16 mouse cellular contexts compared by ENCODE assay signal in the genomic region with DNA sequence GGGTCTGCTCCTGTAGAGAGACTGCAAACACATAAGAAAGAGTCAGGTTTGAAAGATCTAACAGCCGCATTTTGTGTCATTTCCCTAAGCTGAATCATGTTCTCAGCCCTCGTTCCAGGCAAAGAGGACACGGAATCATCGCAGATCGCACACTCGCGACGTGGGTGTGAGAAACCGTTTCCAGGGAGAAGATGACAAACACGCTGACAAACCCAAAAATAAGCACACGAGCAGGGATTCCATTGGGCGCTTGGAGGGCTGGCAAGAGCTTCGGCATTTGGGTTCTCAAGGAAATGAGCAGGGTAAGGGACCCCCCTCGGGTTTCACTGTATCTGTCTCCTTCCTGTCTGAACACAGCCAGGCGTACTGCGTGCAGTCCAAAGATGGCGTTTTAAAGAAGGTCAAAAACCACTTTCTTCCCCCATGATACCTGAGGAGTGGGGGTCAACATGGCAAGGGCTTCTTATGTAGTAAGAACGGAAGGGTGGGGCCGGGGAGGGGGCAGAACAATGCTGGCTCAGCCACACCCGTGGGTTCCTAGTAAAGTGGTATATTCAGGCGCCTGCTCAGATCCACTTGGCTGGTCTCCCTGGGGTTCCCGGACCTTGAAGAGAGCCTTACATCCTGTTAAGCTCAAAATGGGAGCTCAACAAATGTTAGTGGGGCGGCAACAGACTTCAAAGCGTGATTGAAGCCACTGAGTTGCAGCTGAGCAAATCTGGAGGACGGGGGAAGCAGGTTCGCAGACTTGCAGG. TPM values are rescaled to one million over a fixed set of nuclear protein-coding genes. Genes with fewer than 3 reads are reported as not detected.
A peak's percentile ranks its signal among the peaks of the same experiment; 100 is the strongest.
DNase-seq lines count a peak whose midpoint lies in the region; ATAC-seq and TF ChIP-seq lines count a peak whose summit lies in the region.
"Had no signal": no experiment of that assay in that cellular context is flagged by ENCODE, and none has a peak within 500 bp of the region (broad histone marks: within the 10 kb centered on the region; RNA-seq: fewer than 3 reads in every experiment).

No protein-coding gene starts in this region.

- H3K4me3 ChIP-seq in olfactory bulb, adult 2 months (ENCODE audit: insufficient read depth, low read depth, low read length), result no peak overlapping the region
- H3K4me3 ChIP-seq in gastrocnemius, adult 2 months, result no peak overlapping the region
- no peak overlapping the region for H3K4me3 ChIP-seq in neural tube, embryonic 15.5 days (replicated peaks)
- H3K4me3 ChIP-seq in hindbrain, embryonic 13.5 days, result no peak overlapping the region
- H3K4me3 ChIP-seq in forebrain, embryonic 13.5 days, result no peak overlapping the region
- H3K4me3 ChIP-seq: liver, embryonic 13.5 days had no signal

- no peak for TF ChIP-seq POLR2A in olfactory bulb, adult 2 months (IDR thresholded peaks at IDR 0.05; ENCODE audit: insufficient read depth, low read depth, low read length)

- peak; percentile 45 for DNase-seq in ES-CJ7 (ENCODE audit: low read depth, low spot score)
- DNase-seq in frontal cortex, postnatal 14 days (ENCODE audit: low spot score in 2 of 2), result peak; percentile 60 to 76
- DNase-seq in layer of hippocampus, postnatal 14 days (ENCODE audit: low spot score in 2 of 2), result peak; percentile 32 to 72
- DNase-seq in gastrocnemius, adult 2 months, result no peak
- DNase-seq: adrenal gland, postnatal 36 days; heart, adult 11 months; kidney, adult 2 months; liver, embryonic 13.5 days had no signal

- H3K9ac ChIP-seq in neural tube, embryonic 15.5 days (replicated peaks), result no peak overlapping the region
- no peak overlapping the region for H3K9ac ChIP-seq in hindbrain, embryonic 13.5 days
- no peak overlapping the region for H3K9ac ChIP-seq in forebrain, embryonic 13.5 days
- H3K9ac ChIP-seq: liver, embryonic 13.5 days had no signal

- H3K27ac ChIP-seq in olfactory bulb, adult 2 months (ENCODE audit: insufficient read depth, low read depth, low read length), result peak overlapping the region; percentile 50; the same call in 1 of the 2 replicates
- H3K27ac ChIP-seq in gastrocnemius, adult 2 months, result no peak overlapping the region
- H3K27ac ChIP-seq in neural tube, embryonic 15.5 days (replicated peaks), result no peak overlapping the region
- no peak overlapping the region for H3K27ac ChIP-seq in hindbrain, embryonic 13.5 days
- no peak overlapping the region for H3K27ac ChIP-seq in forebrain, embryonic 13.5 days
- H3K27ac ChIP-seq: hindbrain, postnatal 0 days; liver, embryonic 13.5 days had no signal

- ATAC-seq in neural tube, embryonic 15.5 days (ENCODE audit: low FRiP score), result no peak
- no peak for ATAC-seq in hindbrain, embryonic 13.5 days (ENCODE audit: low FRiP score)
- no peak for ATAC-seq in forebrain, embryonic 13.5 days
- ATAC-seq: forebrain, embryonic 16.5 days; hindbrain, postnatal 0 days; lung, postnatal 0 days had no signal

- no peaks in the 10 kb centered on the region for H3K27me3 ChIP-seq in neural tube, embryonic 15.5 days (replicated peaks)
- no peaks in the 10 kb centered on the region for H3K27me3 ChIP-seq in hindbrain, embryonic 13.5 days
- H3K27me3 ChIP-seq in forebrain, embryonic 13.5 days, result no peaks in the 10 kb centered on the region
- H3K27me3 ChIP-seq: liver, embryonic 13.5 days had no signal

- H3K36me3 ChIP-seq in neural tube, embryonic 15.5 days, result peaks cover 7% of the 10 kb centered on the region
- H3K36me3 ChIP-seq in hindbrain, embryonic 13.5 days, result peaks cover 24% of the 10 kb centered on the region
- 0 out of 2 replicates have a peak, but pooled peaks cover 3% of the 10 kb centered on the region for H3K36me3 ChIP-seq in forebrain, embryonic 13.5 days (ENCODE audit: poor library complexity, severe bottlenecking)
- H3K36me3 ChIP-seq: liver, embryonic 13.5 days had no signal

- H3K4me2 ChIP-seq in neural tube, embryonic 15.5 days, result no peak overlapping the region
- no peak overlapping the region for H3K4me2 ChIP-seq in hindbrain, embryonic 13.5 days
- no peak overlapping the region for H3K4me2 ChIP-seq in forebrain, embryonic 13.5 days
- H3K4me2 ChIP-seq: liver, embryonic 13.5 days; midbrain, embryonic 11.5 days had no signal

- intact Hi-C loops in gastrocnemius, adult 2 months (cut with DNase I), result no loop called here

- WGBS in olfactory bulb, adult 2 months, result 78% methylated on average over 26 of the region's 26 CpGs
- WGBS in neural tube, embryonic 15.5 days, result 95% methylated on average over 26 of the region's 26 CpGs
- WGBS in hindbrain, embryonic 13.5 days, result 94% methylated on average over 26 of the region's 26 CpGs
- WGBS in forebrain, embryonic 13.5 days, result 96% methylated on average over 26 of the region's 26 CpGs

- H3K9me3 ChIP-seq in neural tube, embryonic 15.5 days (replicated peaks), result 0 out of 2 replicates have a peak, but pooled peaks cover 4% of the 10 kb centered on the region
- H3K9me3 ChIP-seq in hindbrain, embryonic 13.5 days, result peaks cover 8% of the 10 kb centered on the region; the same call in 1 of the 2 replicates
- no peaks in the 10 kb centered on the region for H3K9me3 ChIP-seq in forebrain, embryonic 13.5 days (replicated peaks)
- H3K9me3 ChIP-seq: liver, embryonic 13.5 days had no signal

- H3K4me1 ChIP-seq in olfactory bulb, adult 2 months (ENCODE audit: control insufficient read depth, insufficient read depth, low read length), result peaks cover 8% of the 10 kb centered on the region
- H3K4me1 ChIP-seq in neural tube, embryonic 15.5 days, result no peaks in the 10 kb centered on the region
- H3K4me1 ChIP-seq in hindbrain, embryonic 13.5 days (replicated peaks), result no peaks in the 10 kb centered on the region
- no peaks in the 10 kb centered on the region for H3K4me1 ChIP-seq in forebrain, embryonic 13.5 days
- H3K4me1 ChIP-seq: liver, embryonic 13.5 days had no signal

- TF ChIP-seq CTCF in olfactory bulb, adult 2 months (IDR thresholded peaks at IDR 0.05; ENCODE audit: insufficient read depth, low read depth, low read length), result no peak
- TF ChIP-seq CTCF in gastrocnemius, adult 2 months (IDR thresholded peaks at IDR 0.05), result no peak

RNA-seq across cellular contexts. Expression of a gene that starts 45.5 kb away (rescaled TPM):
- total RNA-seq in layer of hippocampus, postnatal 14 days (2021), result 10 to 100 TPM; 74.4 TPM
- polyA plus RNA-seq in olfactory bulb, adult 2 months (2012; ENCODE audit: insufficient read depth, insufficient read length, low replicate concordance, missing spikeins), result not detected in 2 replicates
- under 1 TPM; 0.23 to 0.28 TPM for total RNA-seq in gastrocnemius, adult 2 months (2021)
- 46.9 and 62.1 TPM in 2 replicates for polyA plus RNA-seq in neural tube, embryonic 15.5 days (2015; fragmentation: Nextera tagmentation; extraction: Ambion mirVana)
- 23.1 and 27.5 TPM in 2 replicates for polyA plus RNA-seq in hindbrain, embryonic 13.5 days (2015; fragmentation: Nextera tagmentation; extraction: Ambion mirVana)
- 10.8 and 10.9 TPM in 2 replicates for polyA plus RNA-seq in forebrain, embryonic 13.5 days (2015; fragmentation: Nextera tagmentation; extraction: Ambion mirVana)
